Mouse (Mus musculus) layer of hippocampus, adult 8-10 months (tissue): ENCODE measurements around the gene Ccnk. TPM values are rescaled to one million over a fixed set of nuclear protein-coding genes. Genes with fewer than 3 reads are reported as not detected.
A peak's percentile ranks its signal among the peaks of the same experiment; 100 is the strongest.

Source experiments
- DNase-seq, 2 experiments: peaks; one replicate each; pipeline ENCODE4 v3.0.0; 2022; ENCODE audit warnings: low spot score in 2 of 2
- total RNA-seq, 4 experiments: library from RNA; stranded (reverse); gene quantifications; 2 replicates each; pipeline ENCODE4 v1.2.4; 2022

Gene Ccnk
- total RNA-seq, 4 experiments from 2014 or later, result 31.6 to 35.5 (median 34.2) TPM

GRCm38 (mm10) chr12:108187541-108188091 lies 8.2 kb downstream of the Ccnk start:
- DNase-seq, result no peak

GRCm38 (mm10) chr12:108193878-108194277 lies 14.5 kb downstream of the Ccnk start:
- DNase-seq, result peak in 1 of 2 experiments; percentile 56

GRCm38 (mm10) chr12:108195761-108196160 lies 16.4 kb downstream of the Ccnk start:
- DNase-seq, result no peak

- DNase-seq, result no peak
Measured at GRCm38 (mm10) chr12:108198447-108198846, 19.1 kb downstream of the Ccnk start.

- DNase-seq, result no peak
Measured at GRCm38 (mm10) chr12:108200094-108200493, 20.7 kb downstream of the Ccnk start.

- no peak for DNase-seq
Measured at GRCm38 (mm10) chr12:108203895-108204294, 24.5 kb downstream of the Ccnk start.

GRCm38 (mm10) chr12:108204978-108205377 lies 25.6 kb downstream of the Ccnk start:
- DNase-seq, result no peak

GRCm38 (mm10) chr12:108206641-108207040 lies 27.3 kb downstream of the Ccnk start:
- peak; percentile 58 to 76 for DNase-seq

- no peak for DNase-seq
Measured at GRCm38 (mm10) chr12:108208216-108208615, 28.8 kb downstream of the Ccnk start.

GRCm38 (mm10) chr12:108208726-108209438 lies 29.5 kb downstream of the Ccnk start:
- peak in 1 of 2 experiments; percentile 71 for DNase-seq

GRCm38 (mm10) chr12:108210623-108211022 lies 31.2 kb downstream of the Ccnk start:
- DNase-seq, result no peak

GRCm38 (mm10) chr12:108212071-108212470 lies 32.7 kb downstream of the Ccnk start:
- no peak for DNase-seq

GRCm38 (mm10) chr12:108212476-108212875 lies 33.1 kb downstream of the Ccnk start:
- no peak for DNase-seq

GRCm38 (mm10) chr12:108213090-108214041 lies 34.0 kb downstream of the Ccnk start:
- no peak for DNase-seq

- no peak for DNase-seq
Measured at GRCm38 (mm10) chr12:108215090-108215489, 35.7 kb downstream of the Ccnk start.

- no peak for DNase-seq
Measured at GRCm38 (mm10) chr12:108216611-108217370, 37.4 kb downstream of the Ccnk start.

- DNase-seq, result peak in 1 of 2 experiments; percentile 58
Measured at GRCm38 (mm10) chr12:108217572-108217971, 38.2 kb downstream of the Ccnk start.

- no peak for DNase-seq
Measured at GRCm38 (mm10) chr12:108219163-108219562, 39.8 kb downstream of the Ccnk start.

GRCm38 (mm10) chr12:108219825-108220616 lies 40.6 kb downstream of the Ccnk start:
- no peak for DNase-seq

GRCm38 (mm10) chr12:108220621-108221020 lies 41.2 kb downstream of the Ccnk start:
- no peak for DNase-seq
